Mouse (Mus musculus) stomach, postnatal 0 days (tissue): Measurements from ENCODE around the gene Prl.

Source experiments
- CTCF ChIP-seq: IDR thresholded peaks from 2 replicates; pipeline ENCODE4 v1.5.1; 2016; ENCODE audit warnings: antibody characterized with exemption, low read depth, mild to moderate bottlenecking, moderate library complexity
- EP300 ChIP-seq: optimal IDR thresholded peaks from 2 replicates; pipeline ENCODE3; 2016; ENCODE audit warnings: antibody characterized with exemption

DNA sequence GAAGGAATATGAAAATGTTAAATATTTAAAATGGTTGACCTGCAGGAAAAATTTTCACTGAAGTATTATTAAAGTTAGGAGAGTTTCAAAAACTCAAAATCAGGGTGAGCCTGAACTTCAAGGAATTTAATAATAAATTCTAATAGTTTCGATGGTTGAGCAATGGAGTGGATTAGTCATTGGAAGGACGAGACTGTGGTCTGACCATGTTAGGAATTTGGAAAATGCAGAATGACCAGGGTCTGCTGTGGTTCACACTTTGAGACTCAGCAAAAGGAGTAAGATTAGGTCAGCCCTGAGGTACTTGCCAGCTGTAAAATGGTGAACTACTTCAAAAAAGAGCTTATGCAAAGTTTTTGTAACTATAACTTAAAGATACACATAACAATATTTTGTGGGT lies 24.4 kb upstream of the Prl start:
- TF ChIP-seq CTCF (no peak), EP300 (no peak)
